Mouse (Mus musculus) left cerebral cortex, adult 8-10 months (tissue): ENCODE results near the gene Ccdc191. TPM values are rescaled to one million over a fixed set of nuclear protein-coding genes. Genes with fewer than 3 reads are reported as not detected.

ENCODE experiments used
- DNase-seq, 2 experiments: peaks; one replicate each; pipeline ENCODE4 v3.0.0; 2022; ENCODE audit warnings: low spot score in 2 of 2
- total RNA-seq, 4 experiments: library from RNA; stranded (reverse); gene quantifications; 2 replicates each; pipeline ENCODE4 v1.2.4; 2022

Gene Ccdc191
- 1 to 10 TPM; 4.5 to 6.0 (median 5.3) TPM for total RNA-seq

DNA sequence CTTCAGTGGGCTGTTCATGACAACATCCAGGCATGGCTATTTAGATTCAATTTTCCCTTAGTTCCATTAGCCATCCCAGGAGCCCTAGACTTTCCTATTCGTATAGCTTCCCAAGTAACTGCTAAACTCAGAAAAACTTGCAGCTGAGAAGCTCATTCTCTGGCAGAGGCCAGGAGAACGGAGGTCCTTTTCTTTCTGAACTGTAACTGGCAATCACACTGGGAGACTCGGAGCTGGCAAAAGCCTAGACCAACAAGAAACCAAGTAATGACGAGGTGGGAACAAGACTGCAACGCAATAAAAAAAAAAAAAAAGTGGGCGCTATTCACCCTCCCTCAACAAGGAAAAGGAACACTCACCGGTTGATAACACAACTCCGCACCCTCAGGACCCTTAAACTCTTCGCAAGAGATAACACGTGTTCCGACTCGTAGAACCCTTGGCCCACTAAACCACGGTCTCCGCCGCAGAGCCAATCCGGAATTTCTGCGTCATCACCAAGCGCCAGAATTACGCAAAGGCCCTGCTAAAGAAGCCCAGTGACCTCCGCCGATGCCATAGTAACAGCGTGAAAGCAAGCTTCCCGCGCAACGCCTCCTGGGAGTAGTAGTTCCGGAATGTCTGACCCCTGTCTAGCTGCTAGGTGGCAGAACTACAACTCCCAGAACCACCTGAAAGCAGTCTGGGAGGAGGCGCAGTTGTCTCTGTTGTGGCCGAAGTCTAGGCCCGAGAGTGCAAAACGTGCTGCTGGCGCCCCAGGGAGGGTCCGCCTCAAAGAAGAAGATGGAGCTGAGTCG is at the start of gene Ccdc191:
Gene Ccdc191, plus strand, starts transcription at position 593 of the 797 bp plus-strand sequence.
- DNase-seq, result peak; percentile 99 to 100

DNA sequence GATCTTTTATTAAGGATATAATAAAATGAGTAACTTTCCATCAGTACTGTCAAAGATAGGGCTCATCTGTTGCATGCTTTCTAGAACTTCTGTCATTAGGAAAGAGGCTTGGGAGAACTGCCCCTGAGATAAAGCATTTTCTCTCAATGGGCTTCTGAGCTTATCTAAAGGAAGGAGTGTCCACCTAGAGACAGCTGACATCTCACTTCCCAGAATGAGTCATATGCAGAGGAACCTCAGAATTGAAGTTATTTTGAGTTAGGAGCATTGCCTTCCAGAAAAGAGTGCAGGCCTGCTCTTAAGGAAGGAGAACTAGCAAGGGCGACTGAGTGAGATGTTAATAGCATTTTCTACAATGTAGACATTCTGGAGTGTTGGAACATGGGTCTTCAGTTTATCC is 48.4 kb upstream of the Ccdc191 start:
- no peak for DNase-seq

DNA sequence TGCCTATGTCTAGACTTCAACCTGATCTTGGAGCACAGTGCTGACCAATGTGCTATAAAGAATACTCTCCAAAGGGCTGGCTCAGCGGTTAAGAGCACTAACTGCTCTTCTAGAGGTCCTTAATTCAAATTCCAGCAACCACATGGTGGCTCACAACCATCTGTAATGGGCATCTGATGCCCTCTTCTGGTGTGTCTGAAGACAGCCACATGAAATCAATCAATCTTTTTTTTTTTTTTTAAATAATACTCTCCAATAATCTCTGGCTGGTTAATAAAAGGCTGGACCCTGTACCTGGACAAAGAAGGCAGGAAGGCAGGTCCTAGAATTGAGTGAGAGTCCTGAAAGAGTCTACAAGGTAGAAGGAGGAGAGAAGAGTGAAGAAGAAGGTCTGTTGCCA is 39.8 kb upstream of the Ccdc191 start:
- no peak for DNase-seq

DNA sequence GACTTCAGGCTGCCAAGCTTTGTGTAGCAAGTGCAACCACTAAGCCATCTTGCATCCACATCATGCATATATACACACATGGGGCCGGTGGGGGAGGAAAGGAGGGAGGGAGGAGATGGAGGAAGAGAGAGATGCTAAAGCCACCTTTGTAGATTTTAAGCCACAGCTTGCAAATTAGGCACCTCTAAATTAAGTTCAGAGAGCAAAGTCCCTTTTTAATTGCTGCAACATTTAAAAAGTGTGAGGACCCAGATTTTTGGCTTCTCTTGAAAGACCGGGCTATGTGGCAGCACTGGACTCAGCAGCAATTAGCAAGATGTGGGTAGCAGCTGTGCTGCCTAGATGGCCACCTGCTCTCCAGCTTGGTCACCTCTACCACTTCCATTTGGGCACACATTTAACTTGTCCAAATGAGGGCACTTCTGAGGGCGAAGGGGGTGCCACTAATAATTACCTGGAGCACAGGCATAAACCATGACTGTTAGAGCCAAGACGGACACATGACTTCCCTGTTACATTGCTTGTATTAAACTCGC is 30.6 kb upstream of the Ccdc191 start:
- no peak for DNase-seq

DNA sequence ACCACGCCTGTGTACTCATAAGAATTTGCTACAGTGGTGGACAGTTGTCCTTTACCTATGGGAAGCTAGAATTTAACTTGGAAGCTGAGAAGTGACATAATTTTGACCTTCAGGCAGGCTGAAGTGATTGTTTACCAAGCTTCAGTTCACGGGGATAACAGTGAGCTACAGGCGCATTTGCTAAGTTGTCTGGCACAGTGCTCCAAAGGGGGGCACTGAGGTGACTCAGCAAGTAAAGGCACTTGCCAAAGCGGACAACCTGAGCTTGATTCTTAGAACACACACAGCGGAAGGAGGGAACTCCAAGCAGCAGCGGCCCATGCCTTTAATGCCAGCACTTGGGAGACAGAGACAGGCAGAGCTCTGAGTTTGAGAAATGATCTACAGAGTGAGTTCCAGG is 29.0 kb upstream of the Ccdc191 start:
- DNase-seq, result no peak

DNA sequence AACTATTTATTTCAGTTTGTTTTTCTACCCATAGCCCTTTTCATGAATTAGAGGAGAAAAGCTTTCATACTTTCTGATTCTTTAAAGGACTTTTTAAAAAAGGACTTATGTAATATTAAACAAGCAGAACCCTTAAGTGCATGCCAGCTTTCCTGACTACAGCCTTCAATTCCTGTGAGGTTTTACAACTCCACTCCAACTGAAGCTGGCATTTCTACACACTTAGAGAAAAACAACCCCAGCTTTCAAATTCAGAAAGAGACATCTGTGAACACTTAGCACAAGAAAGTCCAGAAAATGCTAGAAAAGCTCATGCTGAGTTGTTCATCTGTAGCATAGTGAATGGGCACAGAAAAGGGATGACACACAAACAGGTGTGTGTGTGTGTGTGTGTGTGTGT is 19.8 kb upstream of the Ccdc191 start:
- no peak for DNase-seq

DNA sequence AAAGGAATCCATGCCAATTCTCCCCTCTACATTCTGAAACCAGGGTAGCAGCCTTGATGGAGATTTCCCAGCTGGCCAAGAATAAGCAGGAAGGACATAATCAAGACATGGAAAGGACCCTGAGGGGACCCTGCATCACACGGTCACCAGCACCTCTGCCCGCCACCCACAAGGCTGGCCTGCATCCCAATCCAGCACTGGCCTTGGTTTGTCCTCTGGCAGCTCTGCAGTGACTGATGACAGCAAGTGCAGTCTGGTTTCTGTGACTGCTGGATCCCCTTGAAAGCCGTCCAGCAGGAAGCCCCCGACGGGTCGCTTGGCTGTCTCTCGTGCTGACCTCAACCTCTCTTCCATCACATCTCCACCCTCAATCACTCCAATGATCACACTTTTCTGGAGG is 18.2 kb upstream of the Ccdc191 start:
- no peak for DNase-seq

DNA sequence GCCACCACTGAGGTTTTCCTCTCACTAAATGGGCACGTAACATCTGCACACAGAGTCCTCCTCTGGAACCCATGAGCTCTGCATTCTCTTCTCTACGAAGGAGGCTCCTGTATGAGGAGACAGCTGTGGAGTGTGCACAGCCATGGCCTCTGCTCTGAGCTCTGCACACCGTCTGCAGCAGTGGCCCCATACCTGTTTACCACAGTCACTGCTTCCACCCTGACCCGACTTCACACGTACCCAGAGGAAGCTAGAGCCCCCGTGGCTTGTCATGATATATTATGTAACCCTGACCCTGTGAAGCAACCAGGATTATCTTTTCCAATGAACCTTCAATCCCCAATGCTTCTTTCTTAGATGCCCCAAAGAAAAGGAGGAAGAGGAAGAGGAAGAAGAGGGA is 9.8 kb upstream of the Ccdc191 start:
- no peak for DNase-seq

DNA sequence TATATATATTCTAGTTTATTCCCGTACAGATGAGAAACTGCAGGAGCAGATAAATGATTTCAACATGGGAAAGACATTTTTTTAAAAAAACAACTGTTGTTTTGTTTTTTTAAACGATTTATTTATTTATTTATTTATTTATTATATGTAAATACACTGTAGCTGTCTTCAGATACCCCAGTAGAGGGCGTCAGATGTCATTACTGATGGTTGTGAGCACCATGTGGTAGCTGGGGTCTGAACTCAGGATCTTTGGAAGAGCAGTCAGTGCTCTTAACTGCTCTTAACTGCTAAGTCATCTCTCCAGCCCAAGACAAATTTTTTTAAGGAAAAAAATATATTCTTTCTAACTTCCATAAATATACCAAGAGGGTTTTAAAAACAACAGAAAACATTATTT is 8.0 kb upstream of the Ccdc191 start:
- DNase-seq, result no peak

DNA sequence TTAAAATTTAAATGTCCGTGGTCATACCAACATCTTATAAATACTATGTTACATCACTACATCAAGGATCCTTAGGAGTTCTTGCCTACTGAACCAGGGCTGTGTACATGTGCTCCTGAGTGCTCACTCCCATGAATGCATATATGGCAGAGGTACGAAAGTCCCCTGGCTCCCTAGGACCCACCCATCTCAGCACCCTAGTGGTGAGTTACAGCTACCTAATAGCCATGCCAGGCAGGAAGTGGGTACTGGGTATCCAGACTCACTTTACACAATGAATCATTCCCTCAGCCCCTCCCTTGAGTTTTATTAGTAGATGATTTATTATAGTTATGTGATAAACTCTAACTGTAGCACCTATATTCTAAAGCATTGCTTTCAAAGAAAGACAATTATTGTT is 7.3 kb upstream of the Ccdc191 start:
- DNase-seq, result no peak

DNA sequence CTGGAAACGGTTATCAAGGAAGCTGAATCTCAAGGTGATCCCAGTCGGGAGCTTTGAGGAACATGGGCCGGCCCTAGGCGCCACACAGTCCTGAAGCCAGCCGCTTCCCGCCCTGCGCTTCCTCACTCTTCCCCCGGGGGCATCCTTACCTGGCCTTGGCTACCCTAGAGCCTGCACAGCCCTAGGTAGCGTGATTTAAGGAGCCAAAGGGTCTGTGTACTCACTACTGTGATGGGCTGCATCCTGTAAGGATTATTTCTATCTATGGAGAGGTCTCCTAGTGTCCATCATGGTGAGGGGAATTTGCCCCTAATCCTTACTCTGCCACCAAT is 371 bp downstream of the Ccdc191 start:
- DNase-seq, result no peak

DNA sequence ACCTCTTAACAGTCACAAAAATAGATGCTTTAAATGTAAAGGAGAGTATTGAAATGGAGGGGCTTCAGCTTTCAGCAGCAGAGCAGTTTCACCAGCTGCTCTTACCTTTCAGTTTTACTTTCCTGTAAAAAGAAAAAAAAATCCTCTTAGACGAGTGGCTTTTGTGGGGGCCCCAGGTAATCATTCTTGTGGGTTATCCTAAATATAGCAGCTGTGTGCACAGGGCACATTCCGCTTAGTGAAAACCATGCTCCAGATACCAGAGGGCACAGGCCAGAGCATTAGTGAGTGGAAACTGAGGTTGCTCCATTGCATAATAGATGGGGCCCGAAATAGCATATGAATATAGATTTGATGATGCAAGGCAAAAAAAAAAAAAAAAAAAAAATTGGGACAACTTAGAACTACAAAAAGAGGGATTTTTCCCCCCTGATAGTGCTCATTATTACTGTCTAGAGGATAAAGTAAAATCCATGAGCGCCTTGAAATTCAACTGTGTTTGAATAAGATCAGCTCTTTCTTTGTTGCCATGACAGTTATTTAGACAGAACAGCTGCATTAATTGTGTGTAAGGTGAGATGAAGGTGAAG is 1.2 kb downstream of the Ccdc191 start:
- DNase-seq, result no peak

DNA sequence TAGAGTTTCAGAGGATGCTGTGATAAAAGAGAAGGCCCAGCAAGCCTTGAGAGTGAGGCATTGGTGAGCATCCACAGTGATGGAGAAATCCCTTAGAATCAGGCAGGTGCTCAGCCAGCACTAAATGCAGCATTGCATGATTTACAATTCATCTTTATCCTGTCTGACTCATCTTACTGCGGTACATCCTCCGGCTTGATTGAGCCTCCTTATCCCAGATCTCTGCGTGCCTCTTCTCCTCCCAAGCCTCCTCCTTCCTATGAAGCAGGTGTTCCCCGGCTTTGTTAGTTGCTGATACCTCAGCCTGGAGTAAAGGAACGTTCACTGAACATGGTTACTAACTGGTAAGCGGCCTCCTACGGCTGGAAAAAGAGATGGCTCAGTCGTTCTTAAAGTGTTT is 4.9 kb downstream of the Ccdc191 start:
- no peak for DNase-seq

DNA sequence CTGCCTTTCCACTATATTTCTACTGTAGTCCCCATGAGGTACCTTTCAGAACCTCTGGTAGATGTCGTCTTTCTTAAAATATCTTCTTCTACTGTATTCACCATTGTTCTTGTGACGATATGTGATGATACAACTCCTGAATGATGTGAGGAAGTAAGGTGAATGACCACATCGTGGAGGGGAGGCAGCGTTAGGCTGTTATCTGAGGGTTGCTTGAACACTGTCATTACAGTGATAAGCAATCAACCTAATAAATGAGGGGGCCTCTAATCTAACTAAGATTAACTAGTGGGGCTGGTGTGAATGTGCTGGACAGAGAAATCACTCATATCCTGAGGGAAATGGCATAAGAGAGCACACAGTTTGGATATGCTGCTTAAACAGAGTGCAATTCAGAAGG is 10.5 kb downstream of the Ccdc191 start:
- no peak for DNase-seq

DNA sequence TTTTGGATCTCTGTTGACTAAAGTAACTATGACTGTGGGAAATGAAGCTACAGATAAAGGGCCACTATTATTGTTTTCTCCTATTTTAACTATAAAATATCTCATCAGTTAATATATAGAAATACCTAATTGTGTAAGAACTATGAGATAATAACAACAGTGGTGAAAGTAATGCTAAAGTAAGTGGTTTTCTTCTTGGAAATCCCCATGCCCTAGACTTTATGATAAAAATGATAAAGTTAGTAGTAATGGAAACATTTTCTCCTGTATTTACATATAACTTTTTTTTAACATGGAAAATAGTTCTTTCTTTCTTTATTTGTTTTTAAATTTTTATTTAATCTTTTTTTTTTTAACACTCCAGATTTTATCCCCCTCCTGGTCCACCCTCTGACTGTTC is 11.0 kb downstream of the Ccdc191 start:
- no peak for DNase-seq

DNA sequence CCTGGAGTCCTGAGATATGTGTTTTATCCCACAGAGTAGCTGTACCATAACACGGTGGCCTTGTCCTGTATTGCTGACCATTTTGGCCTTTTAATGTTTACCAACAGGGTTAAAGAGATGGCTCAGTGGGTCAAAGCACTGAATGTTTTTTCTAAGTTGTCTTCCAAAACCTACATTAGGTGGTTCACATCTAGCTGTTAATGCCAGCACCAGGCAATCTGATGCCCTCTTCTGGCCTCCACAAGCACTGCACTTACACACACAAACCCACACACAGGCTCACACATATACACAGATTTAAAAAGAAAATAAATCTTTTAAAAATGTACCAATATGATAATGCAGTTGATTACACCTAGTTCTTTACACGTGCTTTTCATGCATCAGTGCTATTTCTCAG is 19.3 kb downstream of the Ccdc191 start:
- DNase-seq, result no peak

DNA sequence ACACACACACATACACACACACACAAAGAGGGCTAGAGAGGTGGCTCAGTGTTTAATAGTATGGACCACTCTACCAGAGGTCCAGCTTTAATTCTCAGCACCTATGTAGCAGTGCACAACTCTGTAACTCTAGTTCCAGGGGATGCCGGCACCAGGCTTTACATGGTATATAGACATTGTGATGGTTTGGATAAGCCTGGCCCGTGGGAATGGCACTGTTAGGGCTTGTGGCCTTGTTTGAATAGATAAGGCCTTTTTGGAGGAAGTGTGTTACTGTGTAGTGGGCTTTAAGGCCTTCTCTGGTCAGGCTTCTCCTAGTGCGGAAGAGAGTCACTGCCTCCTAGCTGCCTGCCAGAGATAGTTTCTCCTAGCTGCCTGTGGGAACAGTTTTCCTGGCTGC is 29.3 kb downstream of the Ccdc191 start:
- DNase-seq, result no peak

DNA sequence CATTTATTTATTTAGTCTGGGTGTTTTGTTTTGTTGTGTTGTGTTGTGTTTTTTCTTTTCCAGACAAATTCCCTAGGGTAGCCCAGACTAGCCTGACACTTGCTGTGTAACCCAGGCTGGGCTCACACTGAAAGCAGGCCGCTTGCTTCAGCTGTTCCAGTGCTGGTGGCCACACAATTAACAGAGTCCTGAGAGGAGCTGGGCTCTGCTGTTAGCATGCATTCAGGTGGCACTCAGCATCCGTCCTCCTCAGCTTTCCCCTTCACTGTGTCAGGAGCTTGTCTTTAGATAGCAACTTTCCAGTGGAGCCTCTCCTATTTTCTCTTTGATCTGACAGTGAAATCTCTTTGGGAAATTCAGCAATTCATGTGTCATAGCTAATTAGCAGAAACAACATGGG is 32.4 kb downstream of the Ccdc191 start:
- no peak for DNase-seq

DNA sequence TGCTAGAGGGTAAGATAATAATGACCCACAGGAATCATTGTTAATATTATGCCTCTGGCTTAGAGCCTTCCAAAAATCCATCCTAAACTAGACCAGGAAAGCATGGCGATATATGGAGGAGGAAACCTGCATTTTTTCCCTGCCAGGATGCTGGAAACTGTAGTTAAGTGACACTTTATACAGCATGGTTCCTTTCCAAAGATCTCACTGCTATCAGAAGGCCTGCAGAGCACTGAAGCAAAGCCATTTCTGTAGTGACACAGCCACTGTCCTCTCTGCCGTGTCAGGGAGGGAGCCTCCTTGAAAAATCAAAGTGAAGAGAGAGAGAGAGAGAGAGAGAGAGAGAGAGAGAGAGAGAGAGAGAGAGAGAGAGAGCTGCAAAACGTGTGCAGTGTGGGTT is 33.0 kb downstream of the Ccdc191 start:
- DNase-seq, result no peak

DNA sequence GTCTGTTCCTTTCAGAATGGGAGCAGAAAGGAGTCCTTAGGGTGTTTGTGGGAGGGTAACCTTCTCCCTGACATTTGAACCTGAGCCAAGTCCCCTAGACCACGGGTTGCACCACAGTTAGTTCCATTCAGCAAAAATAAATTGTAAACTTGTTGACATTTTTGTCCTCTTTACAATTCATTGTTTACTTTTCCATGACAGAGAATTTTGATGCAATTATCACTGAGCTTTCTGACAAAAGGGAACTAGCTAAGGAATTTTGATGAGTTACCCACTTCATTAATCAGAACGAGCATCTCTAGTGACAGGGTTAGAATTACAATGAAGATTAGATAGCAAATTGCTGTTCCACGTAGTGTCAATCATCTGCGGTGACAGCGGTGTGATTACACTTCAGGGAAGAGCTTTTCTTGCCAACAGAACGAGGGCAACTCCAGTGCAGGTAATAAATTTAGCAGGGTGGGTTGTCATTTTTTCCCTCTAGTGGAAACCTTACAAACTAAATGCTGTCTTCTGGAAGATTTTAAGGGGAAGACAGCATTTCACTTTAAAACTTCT is 35.5 kb downstream of the Ccdc191 start:
- DNase-seq, result no peak

DNA sequence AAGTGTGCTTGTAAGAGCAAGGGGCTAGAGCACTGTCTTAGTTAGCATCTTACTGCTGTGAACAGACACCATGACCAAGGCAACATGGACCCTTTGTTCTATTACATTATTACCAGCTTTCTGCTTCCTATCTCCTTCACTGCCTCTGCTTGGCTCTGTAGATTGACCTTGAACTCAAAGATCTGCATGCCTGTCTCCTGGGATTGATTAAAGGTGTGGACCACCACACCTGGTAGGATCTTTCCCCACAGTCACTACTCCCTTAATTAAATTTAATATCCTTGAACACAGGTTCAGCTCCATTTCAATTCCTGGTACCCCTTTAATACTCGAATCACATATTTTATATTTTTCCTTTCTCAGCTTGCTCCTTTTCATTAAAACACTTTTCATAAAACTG is 36.2 kb downstream of the Ccdc191 start:
- no peak for DNase-seq

DNA sequence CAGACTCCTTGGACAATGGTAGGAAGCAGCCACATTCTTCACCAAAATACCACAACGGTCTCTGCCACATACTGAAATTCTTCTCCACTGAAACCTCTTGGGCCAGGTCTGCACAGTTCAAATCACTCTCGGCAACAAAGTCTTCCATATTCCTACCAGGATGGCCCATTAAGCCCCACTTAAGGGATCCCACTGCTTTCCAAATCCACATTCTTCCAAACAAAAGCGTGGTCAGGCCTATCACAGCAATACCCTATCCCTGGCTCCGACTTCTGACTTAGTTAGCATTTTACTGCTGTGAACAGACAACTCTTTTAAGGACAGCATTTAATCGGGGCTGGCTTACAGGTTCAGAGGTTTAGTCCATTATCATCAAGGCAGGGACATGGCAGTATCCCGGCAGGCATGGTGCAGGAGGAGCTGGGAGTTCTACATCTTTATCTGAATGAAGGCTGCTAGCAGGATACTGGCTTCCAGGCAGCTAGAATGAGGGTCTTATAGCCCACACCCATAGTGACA is 36.8 kb downstream of the Ccdc191 start, which contains the start of gene Qtrt2:
Gene Qtrt2, minus strand, starts transcription at position 469 of the 519 bp plus-strand sequence.
- DNase-seq, result no peak

DNA sequence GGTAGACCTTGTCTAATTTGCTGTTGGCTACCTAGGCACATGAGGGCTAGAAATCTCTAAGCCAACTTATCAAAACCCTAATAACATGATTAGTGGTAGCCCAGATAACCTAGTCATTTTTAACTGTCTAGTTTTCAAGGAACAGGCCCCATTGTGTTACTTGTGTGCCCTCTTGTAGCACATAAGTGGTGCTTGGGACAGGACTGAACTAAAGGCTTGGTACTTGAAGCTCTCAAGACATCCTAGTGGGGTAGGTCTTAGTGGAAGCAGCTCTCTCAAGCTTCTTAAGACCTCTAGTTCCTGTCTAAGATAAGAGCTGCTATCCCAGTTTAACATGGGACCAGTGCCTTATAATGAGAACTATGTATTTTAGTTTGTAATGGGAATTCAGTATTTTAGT is 41.0 kb downstream of the Ccdc191 start:
- DNase-seq, result no peak
